Mouse (Mus musculus): ENCODE data around the gene Hsd17b11. TPM values are rescaled to one million over a fixed set of nuclear protein-coding genes. Genes with fewer than 3 reads are reported as not detected.

Gene Hsd17b11
- total and polyA plus RNA-seq, 3 experiments: 9.4 to 25.8 (median 15.3) TPM

GRCm38 (mm10) chr5:104061936-104062772, 40.4 kb upstream of the Hsd17b11 start:
- dilution Hi-C loops (cut with MboI; ENCODE audit: extremely low pct_ligation_motif_present, extremely low pct_unique_long_range_greater_than_20kb, low sequenced_read_pairs): no loop called here

GRCm38 (mm10) chr5:104060429-104060828, 38.7 kb upstream of the Hsd17b11 start:
- Histone ChIP-seq H3K4me2 (ENCODE audit: insufficient read depth, low read depth, poor library complexity, severe bottlenecking) (no peak overlapping the region), H3K4me1 (ENCODE audit: control insufficient read depth in 1 of 2, insufficient read depth in 2 of 2) (peaks cover 18 to 28% of the 10 kb centered on the region in 2 experiments), H3K27ac (ENCODE audit: insufficient read depth, low read depth) (no peak overlapping the region), H3K36me3 (replicated peaks in 1 of 2; ENCODE audit: control insufficient read depth in 1 of 2, insufficient read depth in 1 of 2, low read length in 1 of 2) (peaks cover 26 to 82% of the 10 kb centered on the region in 2 experiments), H3K4me3 (replicated peaks in 1 of 3; ENCODE audit: low read depth in 2 of 3, low read length in 2 of 3, poor library complexity in 1 of 3) (no peak overlapping the region), H3K9me3 (replicated peaks; ENCODE audit: low read length) (no peaks in the 10 kb centered on the region), H3K79me2 (replicated peaks; ENCODE audit: control insufficient read depth, extremely low read depth, insufficient read depth, poor library complexity, severe bottlenecking) (0 out of 2 replicates have a peak, but pooled peaks cover 2% of the 10 kb centered on the region), H3K9ac (ENCODE audit: insufficient read depth, low read depth) (no peak overlapping the region), H3K27me3 (replicated peaks) (no peaks in the 10 kb centered on the region)
- TF ChIP-seq CHD1 (IDR thresholded peaks at IDR 0.05; ENCODE audit: low read depth, low read length) (no peak), POLR2AphosphoS2 (IDR thresholded peaks at IDR 0.05; ENCODE audit: low read depth, low read length) (no peak), CTCF (conservative IDR thresholded peaks at IDR 0.05 in 1 of 2, IDR thresholded peaks at IDR 0.05 in 1 of 2; ENCODE audit: low read depth in 2 of 2, low read length in 2 of 2) (no peak), SIN3A (IDR thresholded peaks at IDR 0.05; ENCODE audit: low read length) (no peak), NELFE (IDR thresholded peaks at IDR 0.05; ENCODE audit: low read depth, low read length) (no peak), IRF4 (IDR thresholded peaks at IDR 0.05; ENCODE audit: low read depth, low read length) (no peak), EP300 (IDR thresholded peaks at IDR 0.05; ENCODE audit: low read length) (no peak), ELF1 (IDR thresholded peaks at IDR 0.05; ENCODE audit: low read depth, low read length) (no peak), TCF12 (IDR thresholded peaks at IDR 0.05; ENCODE audit: low read depth, low read length) (no peak), RCOR1 (conservative IDR thresholded peaks at IDR 0.05; ENCODE audit: low read depth, low read length) (no peak), MEF2A (IDR thresholded peaks at IDR 0.05; ENCODE audit: borderline replicate concordance, low read depth, low read length) (no peak), UBTF (IDR thresholded peaks at IDR 0.05; ENCODE audit: low read depth, low read length) (no peak), MAFK (IDR thresholded peaks at IDR 0.05; ENCODE audit: insufficient replicate concordance, low read length) (no peak), NRF1 (IDR thresholded peaks at IDR 0.05; ENCODE audit: low read depth, low read length) (no peak), PAX5 (IDR thresholded peaks at IDR 0.05; ENCODE audit: low read length) (no peak), MAZ (IDR thresholded peaks at IDR 0.05; ENCODE audit: low read depth, low read length) (no peak), MYC (IDR thresholded peaks at IDR 0.05; ENCODE audit: low read depth, low read length) (no peak), E2F4 (IDR thresholded peaks at IDR 0.05; ENCODE audit: insufficient replicate concordance, low read depth, low read length) (no peak), MAX (IDR thresholded peaks at IDR 0.05; ENCODE audit: low read length) (no peak), JUN (IDR thresholded peaks at IDR 0.05; ENCODE audit: insufficient read depth, low read depth, low read length) (no peak)
- dilution Hi-C loops (cut with MboI; ENCODE audit: extremely low pct_ligation_motif_present, extremely low pct_unique_long_range_greater_than_20kb, low sequenced_read_pairs): no loop called here
- no peak for DNase-seq (ENCODE audit: extremely low read depth)
- in situ Hi-C loops (cut with MboI; ENCODE audit: low pct_ligation_motif_present, low pct_unique_long_range_greater_than_20kb, low sequenced_read_pairs): no loop called here

More at GRCm38 (mm10) chr5:104061936-104062772, 40.4 kb upstream of the Hsd17b11 start:
- no peaks in the 10 kb centered on the region for H3K9me3 ChIP-seq (replicated peaks; ENCODE audit: low read length)
- in situ Hi-C loops (cut with MboI; ENCODE audit: low pct_ligation_motif_present, low pct_unique_long_range_greater_than_20kb, low sequenced_read_pairs): no loop called here
- H3K4me3 ChIP-seq (replicated peaks in 1 of 3; ENCODE audit: low read depth in 2 of 3, low read length in 2 of 3, poor library complexity in 1 of 3): no peak overlapping the region
- H3K79me2 ChIP-seq (replicated peaks; ENCODE audit: control insufficient read depth, extremely low read depth, insufficient read depth, poor library complexity, severe bottlenecking): 0 out of 2 replicates have a peak, but pooled peaks cover 1% of the 10 kb centered on the region
- DNase-seq (ENCODE audit: extremely low read depth): no peak
- TF ChIP-seq CHD2 (IDR thresholded peaks at IDR 0.05; ENCODE audit: low read length) (no peak), CTCF (conservative IDR thresholded peaks at IDR 0.05 in 1 of 2, IDR thresholded peaks at IDR 0.05 in 1 of 2; ENCODE audit: low read depth in 2 of 2, low read length in 2 of 2) (no peak), POLR2AphosphoS2 (IDR thresholded peaks at IDR 0.05; ENCODE audit: low read depth, low read length) (no peak), GABPA (IDR thresholded peaks at IDR 0.05; ENCODE audit: insufficient replicate concordance, low read depth, low read length) (no peak), MEF2A (IDR thresholded peaks at IDR 0.05; ENCODE audit: borderline replicate concordance, low read depth, low read length) (no peak), ZC3H11A (IDR thresholded peaks at IDR 0.05; ENCODE audit: low read depth, low read length) (no peak), POLR2A (IDR thresholded peaks at IDR 0.05; ENCODE audit: low read depth, low read length) (no peak)
- peaks cover 26 to 68% of the 10 kb centered on the region in 2 experiments for H3K36me3 ChIP-seq (replicated peaks in 1 of 2; ENCODE audit: control insufficient read depth in 1 of 2, insufficient read depth in 1 of 2, low read length in 1 of 2)
- H3K9ac ChIP-seq (ENCODE audit: insufficient read depth, low read depth): no peak overlapping the region
- H3K27me3 ChIP-seq (replicated peaks): no peaks in the 10 kb centered on the region
- H3K4me2 ChIP-seq (ENCODE audit: insufficient read depth, low read depth, poor library complexity, severe bottlenecking): peak overlapping the region; percentile 58; the same call in 1 of the 2 replicates
- H3K27ac ChIP-seq (ENCODE audit: insufficient read depth, low read depth): peak overlapping the region; percentile 51; the same call in 1 of the 2 replicates
- H3K4me1 ChIP-seq (ENCODE audit: control insufficient read depth in 1 of 2, insufficient read depth in 2 of 2): peaks cover 18 to 28% of the 10 kb centered on the region in 2 experiments

Data from CH12.LX (cell line).